Mouse (Mus musculus): ENCODE measurements around the gene Sec22b. TPM values are rescaled to one million over a fixed set of nuclear protein-coding genes. Genes with fewer than 3 reads are reported as not detected.

The Sec22b gene
- total RNA-seq, 1 experiment: 44.4 TPM

DNA sequence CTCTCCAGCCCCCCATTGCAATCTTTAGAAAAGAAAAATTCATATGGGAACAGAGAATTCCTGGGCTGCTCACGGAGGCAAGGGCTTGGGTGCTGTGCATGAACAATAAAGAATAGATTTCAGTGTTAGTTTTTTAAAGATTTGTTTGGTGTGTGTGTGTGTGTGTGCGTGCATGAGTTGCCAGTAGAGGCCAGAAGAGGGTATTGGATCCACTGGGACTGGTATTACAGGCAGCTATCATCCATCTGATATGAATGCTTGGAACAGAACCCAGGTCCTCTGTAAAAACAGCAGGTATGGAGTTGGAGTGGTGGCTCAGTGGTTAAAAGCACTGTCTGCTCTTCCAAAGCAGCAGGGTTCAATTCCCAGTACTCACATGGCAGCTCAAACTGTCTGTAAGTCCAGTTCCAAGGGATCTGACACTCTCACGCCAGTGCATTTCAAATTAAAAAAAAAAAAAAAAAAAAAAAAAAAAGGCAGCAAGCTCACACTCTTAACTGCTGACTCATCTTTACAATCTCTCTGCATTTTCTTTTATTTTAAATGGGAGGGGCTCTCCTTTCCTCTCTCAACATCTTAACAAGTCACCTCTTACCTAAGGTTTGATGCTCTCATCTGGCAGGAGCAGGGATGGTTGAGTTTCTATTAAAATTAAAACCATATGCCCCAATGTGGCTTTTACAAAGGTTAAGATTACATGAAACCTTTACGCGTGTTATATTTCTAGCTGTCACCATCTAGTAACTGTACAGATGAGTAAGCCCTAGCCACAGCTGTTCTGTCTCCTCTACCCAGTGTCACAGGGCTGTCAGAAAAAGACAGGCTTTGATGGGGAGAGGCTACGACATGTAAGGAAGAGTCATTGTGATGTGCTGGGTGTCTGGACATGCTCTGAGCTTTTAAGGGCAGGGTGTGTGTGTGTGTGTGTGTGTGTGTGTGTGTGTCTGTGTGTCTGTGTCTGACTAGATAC, 33.6 kb downstream of the Sec22b start:
- Histone ChIP-seq H3K9ac (ENCODE audit: insufficient read depth, low read depth, low read length, poor library complexity, severe bottlenecking) (no peak overlapping the region), H3K4me1 (ENCODE audit: control insufficient read depth in 2 of 2, insufficient read depth in 2 of 2, low read length in 2 of 2, poor library complexity in 1 of 2) (peaks cover 0 to 6% of the 10 kb centered on the region in 2 experiments; a peak in 2 of 4 replicates), H3K4me3 (ENCODE audit: insufficient read depth in 1 of 2, low read depth in 1 of 2, low read length in 2 of 2, poor library complexity in 1 of 2, severe bottlenecking in 1 of 2) (no peak overlapping the region), H3K9me3 (ENCODE audit: control insufficient read depth, insufficient read depth, low read depth, low read length) (no peaks in the 10 kb centered on the region), H3K27ac (ENCODE audit: insufficient read depth, low read depth, low read length, poor library complexity, severe bottlenecking) (no peak overlapping the region), H3K36me3 (ENCODE audit: control insufficient read depth, insufficient read depth, low read length, poor library complexity, severe bottlenecking) (no peaks in the 10 kb centered on the region)
- peak; percentile 33; the same call in 1 of the 2 replicates for TF ChIP-seq ZNF384 (IDR thresholded peaks at IDR 0.05; ENCODE audit: low read depth, low read length)
- TF ChIP-seq CHD2 (IDR thresholded peaks at IDR 0.05; ENCODE audit: low read depth, low read length): no peak
- 0 out of 2 replicates have a peak, but pooled peaks have one; percentile 16 for TF ChIP-seq MAFK (IDR thresholded peaks at IDR 0.05; ENCODE audit: insufficient read depth, low read depth, low read length)
- in situ Hi-C loops (cut with MboI; ENCODE audit: low sequenced_read_pairs in 2 of 2, unreplicated experiment in 2 of 2): no loop called here
- DNase-seq (ENCODE audit: low read depth, low spot score): no peak

DNA sequence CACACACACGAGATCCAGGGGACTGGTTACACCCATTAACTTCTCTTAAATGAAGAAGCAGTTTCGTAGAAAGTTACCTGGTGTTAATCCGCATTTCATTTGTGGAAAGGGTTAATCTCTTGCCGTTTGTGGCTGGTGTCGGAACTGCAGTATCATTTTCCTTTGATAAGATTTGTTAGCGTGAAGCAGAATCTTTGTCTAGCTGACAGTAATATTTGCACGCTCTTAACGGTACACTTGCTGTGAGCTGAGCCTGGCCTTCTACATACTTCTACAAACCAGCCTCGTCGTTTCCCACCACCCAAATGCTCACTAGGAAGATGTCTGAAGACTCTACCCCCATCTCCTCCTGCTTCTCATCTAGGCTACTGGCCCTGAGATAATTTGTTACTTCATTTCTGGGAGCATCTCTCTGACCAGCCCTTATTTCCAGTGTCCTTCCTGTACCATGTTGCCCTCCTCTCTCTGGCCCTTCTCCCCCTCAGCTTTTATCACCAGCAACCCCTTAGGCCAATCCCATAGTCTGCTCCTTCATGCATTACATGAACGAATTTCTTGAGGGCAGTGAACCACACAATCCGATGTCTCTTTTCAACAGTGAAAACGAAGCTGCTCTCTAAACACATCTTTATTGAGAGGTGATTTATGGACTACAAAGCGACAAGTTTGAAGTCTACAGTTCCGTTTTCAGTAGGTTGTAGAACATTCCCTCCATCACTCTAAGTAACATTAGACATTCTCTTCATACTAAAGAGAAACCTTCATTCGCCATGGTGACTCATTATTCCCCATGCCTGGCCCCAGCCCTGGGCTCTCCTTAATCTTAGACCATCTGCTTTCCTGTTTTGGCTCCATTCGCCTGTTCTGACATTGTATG, 36.3 kb downstream of the Sec22b start:
- DNase-seq (ENCODE audit: low read depth, low spot score): no peak
- no peak overlapping the region for H3K4me3 ChIP-seq (ENCODE audit: insufficient read depth in 1 of 2, low read depth in 1 of 2, low read length in 2 of 2, poor library complexity in 1 of 2, severe bottlenecking in 1 of 2)
- in situ Hi-C loops (cut with MboI; ENCODE audit: low sequenced_read_pairs in 2 of 2, unreplicated experiment in 2 of 2): no loop called here
- H3K36me3 ChIP-seq (ENCODE audit: control insufficient read depth, insufficient read depth, low read length, poor library complexity, severe bottlenecking): no peaks in the 10 kb centered on the region
- H3K9ac ChIP-seq (ENCODE audit: insufficient read depth, low read depth, low read length, poor library complexity, severe bottlenecking): no peak overlapping the region
- no peak overlapping the region for H3K27ac ChIP-seq (ENCODE audit: insufficient read depth, low read depth, low read length, poor library complexity, severe bottlenecking)
- no peak for TF ChIP-seq ZNF384 (IDR thresholded peaks at IDR 0.05; ENCODE audit: low read depth, low read length)
- H3K9me3 ChIP-seq (ENCODE audit: control insufficient read depth, insufficient read depth, low read depth, low read length): no peaks in the 10 kb centered on the region
- peaks cover 0 to 9% of the 10 kb centered on the region in 2 experiments; a peak in 2 of 4 replicates for H3K4me1 ChIP-seq (ENCODE audit: control insufficient read depth in 2 of 2, insufficient read depth in 2 of 2, low read length in 2 of 2, poor library complexity in 1 of 2)

DNA sequence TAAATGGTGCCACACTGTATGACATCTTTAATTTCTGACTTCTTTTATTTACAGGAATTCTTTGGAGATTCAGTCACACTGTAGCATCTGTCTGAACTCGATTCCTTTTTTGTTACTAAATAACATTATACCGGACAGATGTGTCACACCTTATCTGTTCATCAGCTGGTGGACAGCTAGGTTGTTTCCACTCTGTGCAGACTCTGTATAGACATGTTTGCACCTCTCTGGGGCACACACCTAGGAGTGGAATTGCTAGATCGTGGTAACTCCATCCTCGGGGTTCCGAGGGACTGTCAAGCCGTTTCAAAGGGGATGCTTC, 36.9 kb downstream of the Sec22b start:
- no peak overlapping the region for H3K9ac ChIP-seq (ENCODE audit: insufficient read depth, low read depth, low read length, poor library complexity, severe bottlenecking)
- no peaks in the 10 kb centered on the region for H3K36me3 ChIP-seq (ENCODE audit: control insufficient read depth, insufficient read depth, low read length, poor library complexity, severe bottlenecking)
- TF ChIP-seq MAFK (IDR thresholded peaks at IDR 0.05; ENCODE audit: insufficient read depth, low read depth, low read length) (no peak), ZC3H11A (IDR thresholded peaks at IDR 0.05; ENCODE audit: borderline replicate concordance, low read depth, low read length) (no peak), HCFC1 (IDR thresholded peaks at IDR 0.05; ENCODE audit: borderline replicate concordance, insufficient read depth, low read length) (no peak), CHD2 (IDR thresholded peaks at IDR 0.05; ENCODE audit: low read depth, low read length) (no peak), ZNF384 (IDR thresholded peaks at IDR 0.05; ENCODE audit: low read depth, low read length) (no peak)
- H3K4me3 ChIP-seq (ENCODE audit: insufficient read depth in 1 of 2, low read depth in 1 of 2, low read length in 2 of 2, poor library complexity in 1 of 2, severe bottlenecking in 1 of 2): no peak overlapping the region
- DNase-seq (ENCODE audit: low read depth, low spot score): no peak
- H3K9me3 ChIP-seq (ENCODE audit: control insufficient read depth, insufficient read depth, low read depth, low read length): no peaks in the 10 kb centered on the region
- no peak overlapping the region for H3K27ac ChIP-seq (ENCODE audit: insufficient read depth, low read depth, low read length, poor library complexity, severe bottlenecking)
- in situ Hi-C loops (cut with MboI; ENCODE audit: low sequenced_read_pairs in 2 of 2, unreplicated experiment in 2 of 2): no loop called here
- peaks cover 0 to 11% of the 10 kb centered on the region in 2 experiments; a peak in 2 of 4 replicates for H3K4me1 ChIP-seq (ENCODE audit: control insufficient read depth in 2 of 2, insufficient read depth in 2 of 2, low read length in 2 of 2, poor library complexity in 1 of 2)

DNA sequence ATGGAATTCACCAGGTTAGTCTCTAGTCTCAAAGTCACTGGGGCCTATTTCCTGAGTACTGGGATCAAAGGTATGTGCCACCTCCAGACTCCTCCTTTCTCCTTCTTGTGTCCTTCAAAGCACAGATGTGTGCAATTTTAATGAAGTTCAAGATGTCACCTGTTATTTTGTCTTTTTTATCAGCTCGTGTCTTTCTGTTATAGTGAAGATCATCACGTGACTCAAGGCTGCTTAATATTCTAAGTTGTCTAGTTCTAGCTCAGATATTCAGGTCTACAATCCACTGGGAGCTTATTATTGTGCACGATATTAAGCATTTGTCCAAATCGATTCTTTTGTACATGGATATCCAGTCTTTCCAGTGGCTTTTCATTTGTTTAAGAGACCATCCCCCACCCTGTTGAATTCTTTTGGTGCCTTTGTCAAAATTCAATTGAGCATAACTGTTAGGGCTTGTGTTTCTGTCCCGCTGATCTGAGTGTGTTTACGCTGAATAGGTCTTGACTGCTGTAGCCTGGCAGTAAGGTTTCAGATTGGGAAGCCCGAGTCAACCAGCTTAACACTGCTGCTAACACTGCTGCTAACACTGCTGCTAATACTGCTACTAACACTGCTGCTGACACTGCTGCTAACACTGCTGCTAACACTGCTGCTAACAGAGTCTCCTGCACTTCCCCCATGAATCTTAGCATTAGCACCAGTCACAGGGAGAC, 38.0 kb downstream of the Sec22b start:
- Histone ChIP-seq H3K4me1 (ENCODE audit: control insufficient read depth in 2 of 2, insufficient read depth in 2 of 2, low read length in 2 of 2, poor library complexity in 1 of 2) (peaks cover 0 to 6% of the 10 kb centered on the region in 2 experiments; a peak in 1 of 4 replicates), H3K27ac (ENCODE audit: insufficient read depth, low read depth, low read length, poor library complexity, severe bottlenecking) (no peak overlapping the region), H3K9me3 (ENCODE audit: control insufficient read depth, insufficient read depth, low read depth, low read length) (no peaks in the 10 kb centered on the region), H3K9ac (ENCODE audit: insufficient read depth, low read depth, low read length, poor library complexity, severe bottlenecking) (no peak overlapping the region), H3K36me3 (ENCODE audit: control insufficient read depth, insufficient read depth, low read length, poor library complexity, severe bottlenecking) (no peaks in the 10 kb centered on the region), H3K4me3 (ENCODE audit: insufficient read depth in 1 of 2, low read depth in 1 of 2, low read length in 2 of 2, poor library complexity in 1 of 2, severe bottlenecking in 1 of 2) (no peak overlapping the region)
- no peak for DNase-seq (ENCODE audit: low read depth, low spot score)
- TF ChIP-seq HCFC1 (IDR thresholded peaks at IDR 0.05; ENCODE audit: borderline replicate concordance, insufficient read depth, low read length) (no peak), ZNF384 (IDR thresholded peaks at IDR 0.05; ENCODE audit: low read depth, low read length) (no peak), MAFK (IDR thresholded peaks at IDR 0.05; ENCODE audit: insufficient read depth, low read depth, low read length) (no peak), CHD2 (IDR thresholded peaks at IDR 0.05; ENCODE audit: low read depth, low read length) (no peak), ZC3H11A (IDR thresholded peaks at IDR 0.05; ENCODE audit: borderline replicate concordance, low read depth, low read length) (no peak)
- in situ Hi-C loops (cut with MboI; ENCODE audit: low sequenced_read_pairs in 2 of 2, unreplicated experiment in 2 of 2): no loop called here

All from ES-E14 (cell line).